Comparison of ENCODE assay signal across 9 mouse cellular contexts in the genomic region with DNA sequence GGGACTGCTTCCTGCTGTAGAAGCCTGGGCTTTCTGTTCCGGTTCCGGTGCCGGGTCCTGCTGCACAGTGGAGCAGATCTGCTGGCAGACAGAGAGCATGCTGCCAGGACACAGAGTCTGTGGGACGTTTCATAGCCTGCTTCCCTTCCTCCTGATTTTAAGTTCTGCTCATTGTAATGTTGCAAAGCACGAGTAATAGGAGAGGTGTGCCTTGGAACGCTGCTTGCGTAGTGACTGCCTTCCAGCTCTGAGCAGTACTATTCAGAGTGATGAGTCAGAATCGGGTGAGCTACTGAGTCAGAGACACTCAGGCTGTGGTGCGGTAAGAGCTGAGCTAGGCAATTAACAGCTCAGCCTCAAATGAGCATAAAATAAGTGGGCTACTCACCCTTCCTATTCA. TPM values are rescaled to one million over a fixed set of nuclear protein-coding genes. Genes with fewer than 3 reads are reported as not detected.
DNase-seq lines count a peak whose midpoint lies in the region; ATAC-seq and TF ChIP-seq lines count a peak whose summit lies in the region.
"Had no signal": no experiment of that assay in that cellular context is flagged by ENCODE, and none has a peak within 500 bp of the region (broad histone marks: within the 10 kb centered on the region; RNA-seq: fewer than 3 reads in every experiment).

No protein-coding gene starts in this region.

- no peak for DNase-seq in forebrain, postnatal 0 days
- DNase-seq in forebrain, embryonic 10.5 days (ENCODE audit: extremely low spot score, low spot score): no peak
- peak; percentile 23 for DNase-seq in urinary bladder, postnatal 14 days (ENCODE audit: low spot score)
- DNase-seq in urinary bladder, postnatal 25 days (ENCODE audit: low spot score): no peak
- peak; percentile 33 to 78 for DNase-seq in left cerebral cortex, adult 8-10 months (ENCODE audit: low spot score in 2 of 2)
- no peak for DNase-seq in hindbrain, embryonic 10.5 days (ENCODE audit: low spot score)
- DNase-seq in heart, postnatal 14 days: no peak
- DNase-seq in kidney, adult 2 months: no peak
- DNase-seq: cerebellum, postnatal 36 days had no signal

- ATAC-seq in forebrain, postnatal 0 days: peak; percentile 76

- H3K4me2 ChIP-seq in forebrain, postnatal 0 days (ENCODE audit: low read depth): no peak overlapping the region

- no peak overlapping the region for H3K27ac ChIP-seq in forebrain, postnatal 0 days (ENCODE audit: low read depth, low read length)
- no peak overlapping the region for H3K27ac ChIP-seq in forebrain, embryonic 10.5 days
- no peak overlapping the region for H3K27ac ChIP-seq in hindbrain, embryonic 10.5 days
- no peak overlapping the region for H3K27ac ChIP-seq in kidney, adult 2 months (ENCODE audit: insufficient read depth, low read depth, low read length)

- intact Hi-C loops in heart, postnatal 14 days (cut with DNase I): no loop called here

- WGBS in forebrain, postnatal 0 days: 77% methylated on average over 9 of the region's 9 CpGs
- WGBS in forebrain, embryonic 10.5 days: 91% methylated on average over 9 of the region's 9 CpGs
- WGBS in hindbrain, embryonic 10.5 days: 95% methylated on average over 9 of the region's 9 CpGs
- 65% methylated on average over 9 of the region's 9 CpGs for WGBS in kidney, adult 2 months

- no peaks in the 10 kb centered on the region for H3K9me3 ChIP-seq in forebrain, postnatal 0 days (ENCODE audit: low read length)
- no peaks in the 10 kb centered on the region; the same call in 1 of the 2 replicates for H3K9me3 ChIP-seq in forebrain, embryonic 10.5 days
- peaks cover 4% of the 10 kb centered on the region; the same call in 1 of the 2 replicates for H3K9me3 ChIP-seq in hindbrain, embryonic 10.5 days

- H3K36me3 ChIP-seq in forebrain, postnatal 0 days (ENCODE audit: insufficient read depth): no peaks in the 10 kb centered on the region
- H3K36me3 ChIP-seq in forebrain, embryonic 10.5 days (replicated peaks): no peaks in the 10 kb centered on the region; the same call in 1 of the 2 replicates
- H3K36me3 ChIP-seq in hindbrain, embryonic 10.5 days: no peaks in the 10 kb centered on the region
- H3K36me3 ChIP-seq in kidney, adult 2 months (ENCODE audit: control insufficient read depth, insufficient read depth, low read length): no peaks in the 10 kb centered on the region; the same call in 1 of the 2 replicates

- H3K27me3 ChIP-seq in forebrain, postnatal 0 days (ENCODE audit: insufficient read depth, low read length): no peaks in the 10 kb centered on the region
- no peaks in the 10 kb centered on the region for H3K27me3 ChIP-seq in forebrain, embryonic 10.5 days (ENCODE audit: poor library complexity, severe bottlenecking)
- H3K27me3 ChIP-seq in hindbrain, embryonic 10.5 days (ENCODE audit: insufficient read depth, poor library complexity, severe bottlenecking): no peaks in the 10 kb centered on the region
- no peaks in the 10 kb centered on the region for H3K27me3 ChIP-seq in kidney, adult 2 months (replicated peaks; ENCODE audit: control insufficient read depth, insufficient read depth, low read length)

- H3K9ac ChIP-seq in forebrain, postnatal 0 days: no peak overlapping the region

- no peak for TF ChIP-seq POLR2A in kidney, adult 2 months (IDR thresholded peaks at IDR 0.05; ENCODE audit: low read depth, low read length)

- no peak for TF ChIP-seq CTCF in forebrain, postnatal 0 days (IDR thresholded peaks at IDR 0.05; ENCODE audit: low read depth)
- no peak for TF ChIP-seq CTCF in kidney, adult 2 months (conservative IDR thresholded peaks at IDR 0.05; ENCODE audit: insufficient read depth, insufficient read length, low read depth, low read length)

- H3K4me3 ChIP-seq in forebrain, postnatal 0 days (ENCODE audit: low read depth, low read length): no peak overlapping the region
- H3K4me3 ChIP-seq in forebrain, embryonic 10.5 days: no peak overlapping the region
- H3K4me3 ChIP-seq in hindbrain, embryonic 10.5 days: no peak overlapping the region
- H3K4me3 ChIP-seq in kidney, adult 2 months (ENCODE audit: insufficient read depth, low read depth, low read length): no peak overlapping the region

- no peaks in the 10 kb centered on the region for H3K4me1 ChIP-seq in forebrain, postnatal 0 days (ENCODE audit: insufficient read depth)
- H3K4me1 ChIP-seq in forebrain, embryonic 10.5 days: peaks cover 13% of the 10 kb centered on the region
- peaks cover 12% of the 10 kb centered on the region for H3K4me1 ChIP-seq in hindbrain, embryonic 10.5 days (replicated peaks)
- H3K4me1 ChIP-seq in kidney, adult 2 months (ENCODE audit: control insufficient read depth, insufficient read depth, low read length): peaks cover 11% of the 10 kb centered on the region; the same call in 1 of the 2 replicates

RNA-seq across cellular contexts. Expression of gene Nceh1, which starts 26.9 kb away (rescaled TPM):
- 18.6 and 22.7 TPM in 2 replicates for total RNA-seq in forebrain, postnatal 0 days (2014; rRNA removed)
- polyA plus RNA-seq in forebrain, postnatal 0 days (2015; fragmentation: Nextera tagmentation; extraction: Ambion mirVana): 17.4 and 27.9 TPM in 2 replicates
- polyA plus RNA-seq in forebrain, embryonic 10.5 days (2016; fragmentation: Nextera tagmentation; extraction: Ambion mirVana): 5.0 and 5.6 TPM in 2 replicates
- 100 to 1,000 TPM; 113 to 126 (median 120) TPM for total RNA-seq in left cerebral cortex, adult 8-10 months (2022)
- polyA plus RNA-seq in hindbrain, embryonic 10.5 days (2016; fragmentation: Nextera tagmentation; extraction: Ambion mirVana): 3.3 and 4.3 TPM in 2 replicates
- 100 to 1,000 TPM; 165 to 174 TPM for total RNA-seq in heart, postnatal 14 days (2021)
- polyA plus RNA-seq in kidney, adult 2 months (2012; rRNA removed): 141 and 409 TPM in 2 replicates

RNA-seq across cellular contexts. Expression of gene Ect2, which starts 56.0 kb away (rescaled TPM):
- total RNA-seq in forebrain, postnatal 0 days (2014; rRNA removed): 5.3 and 5.5 TPM in 2 replicates
- polyA plus RNA-seq in forebrain, postnatal 0 days (2015; fragmentation: Nextera tagmentation; extraction: Ambion mirVana): 3.5 and 4.7 TPM in 2 replicates
- 110 and 121 TPM in 2 replicates for polyA plus RNA-seq in forebrain, embryonic 10.5 days (2016; fragmentation: Nextera tagmentation; extraction: Ambion mirVana)
- under 1 TPM; 0.50 to 0.99 (median 0.62) TPM for total RNA-seq in left cerebral cortex, adult 8-10 months (2022)
- polyA plus RNA-seq in hindbrain, embryonic 10.5 days (2016; fragmentation: Nextera tagmentation; extraction: Ambion mirVana): 65.4 and 91.8 TPM in 2 replicates
- total RNA-seq in heart, postnatal 14 days (2021): 1 to 10 TPM; 2.7 to 4.9 TPM
- 1.3 and 2.4 TPM in 2 replicates for polyA plus RNA-seq in kidney, adult 2 months (2012; rRNA removed)

Comparison
In these comparisons a context has a peak if more than half of its experiments do, and no peak if none do; other contexts are left out.
1. DNase-seq: peak in urinary bladder, postnatal 14 days (single experiment) and left cerebral cortex, adult 8-10 months (2 of 2); none in forebrain, postnatal 0 days (single experiment), forebrain, embryonic 10.5 days (single experiment), urinary bladder, postnatal 25 days (single experiment), hindbrain, embryonic 10.5 days (single experiment), heart, postnatal 14 days (0 of 2) and kidney, adult 2 months (single experiment).
2. RNA of gene Ect2, which starts 56.0 kb away (polyA plus RNA-seq): 110 to 121 TPM in forebrain, embryonic 10.5 days and 65.4 to 91.8 TPM in hindbrain, embryonic 10.5 days; 3.5 to 4.7 TPM in forebrain, postnatal 0 days and 1.3 to 2.4 TPM in kidney, adult 2 months; every median in the first group is over 10 times any median in the second.